Comparison of ENCODE assay signal across 10 mouse cellular contexts in the genomic region with DNA sequence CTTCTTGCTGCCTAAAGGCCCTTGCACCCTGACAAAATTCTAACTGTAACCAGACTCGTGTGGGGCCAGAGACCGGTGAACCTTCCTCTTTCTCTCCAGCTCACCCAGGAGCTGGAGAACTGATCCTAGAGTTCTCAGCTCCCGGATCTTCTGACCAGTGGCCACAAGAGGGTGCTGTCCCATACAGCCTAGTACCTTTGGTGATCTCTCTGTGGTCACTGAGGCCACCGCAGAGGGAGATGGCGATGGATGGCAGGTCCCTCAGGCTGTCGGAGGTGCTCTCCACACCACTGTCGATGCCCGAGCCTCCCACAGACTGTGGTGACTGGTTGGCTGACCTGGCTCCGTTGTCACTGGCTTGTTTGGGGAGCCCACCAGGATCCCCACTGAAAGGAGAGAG. TPM values are rescaled to one million over a fixed set of nuclear protein-coding genes. Genes with fewer than 3 reads are reported as not detected.
DNase-seq lines count a peak whose midpoint lies in the region; ATAC-seq and TF ChIP-seq lines count a peak whose summit lies in the region.
"Had no signal": no experiment of that assay in that cellular context is flagged by ENCODE, and none has a peak within 500 bp of the region (broad histone marks: within the 10 kb centered on the region; RNA-seq: fewer than 3 reads in every experiment).

No protein-coding gene starts in this region.

- TF ChIP-seq CTCF in layer of hippocampus, adult 2 months (conservative IDR thresholded peaks at IDR 0.05), result peak; percentile 80

- no peak for ATAC-seq in CD4-positive, CD25-positive, alpha-beta regulatory T cell, adult 4 months
- peak; percentile 86 for ATAC-seq in granulocyte monocyte progenitor cell, adult 5-6 weeks (replicated peaks; ENCODE audit: poor library complexity, severe bottlenecking)

- H3K4me3 ChIP-seq in layer of hippocampus, adult 2 months, result no peak overlapping the region
- H3K4me3 ChIP-seq: erythroblast, embryonic 14.5 days; neural tube, embryonic 12.5 days had no signal

- DNase-seq in CD4-positive, CD25-positive, alpha-beta regulatory T cell, adult 2 months (ENCODE audit: low read depth, low spot score), result peak; percentile 23
- peak in 1 of 2 experiments; percentile 45 for DNase-seq in layer of hippocampus, adult 2 months (ENCODE audit: low spot score in 2 of 2)
- no peak for DNase-seq in layer of hippocampus, postnatal 36 days
- DNase-seq in adrenal gland, postnatal 25 days, result peak; percentile 66
- peak; percentile 53 for DNase-seq in lung, postnatal 36 days
- DNase-seq in natural killer cell, adult 2 months (ENCODE audit: low spot score in 2 of 2), result no peak

- H3K27ac ChIP-seq in layer of hippocampus, adult 2 months, result no peak overlapping the region
- H3K27ac ChIP-seq: neural tube, embryonic 12.5 days had no signal

RNA-seq across cellular contexts. Expression of a gene that starts 47.3 kb away (rescaled TPM):
- 10 to 100 TPM; 20.0 to 31.1 TPM for polyA plus RNA-seq in CD4-positive, CD25-positive, alpha-beta regulatory T cell, adult 4 months (2017; shearing (Covaris generic))
- total RNA-seq in layer of hippocampus, adult 2 months (2021), result 10 to 100 TPM; 25.3 to 27.6 TPM
- total RNA-seq in layer of hippocampus, postnatal 36 days (2021), result 10 to 100 TPM; 25.1 to 26.3 TPM
- 53.1 and 72.2 TPM in 2 replicates for total RNA-seq in adrenal gland, postnatal 25 days (2021)
- total RNA-seq in granulocyte monocyte progenitor cell, adult 5-6 weeks (2014; fragmentation: Nextera tagmentation), result 2.2 and 10.2 TPM in 2 replicates
- total RNA-seq in granulocyte monocyte progenitor cell, adult 5-6 weeks (2017), result 2.4 and 4.5 TPM in 2 replicates

Comparison
In these comparisons a context has a peak if more than half of its experiments do, and no peak if none do; other contexts are left out.
1. DNase-seq: peak in CD4-positive, CD25-positive, alpha-beta regulatory T cell, adult 2 months (single experiment), adrenal gland, postnatal 25 days (single experiment) and lung, postnatal 36 days (single experiment); none in layer of hippocampus, postnatal 36 days (0 of 2) and natural killer cell, adult 2 months (0 of 2).